Mouse (Mus musculus) spleen, adult 18-20 months (tissue): ENCODE results near the gene Wdfy4.

Source experiments
- DNase-seq, 2 experiments: peaks; one replicate each; pipeline ENCODE4 v3.0.0; 2022; ENCODE audit warnings: mixed read lengths in 2 of 2

The Wdfy4 gene

GRCm38 (mm10) chr14:33078110-33078509, 107.2 kb downstream of the Wdfy4 start:
- DNase-seq: no peak

- DNase-seq: no peak
Measured at GRCm38 (mm10) chr14:33073355-33073754, 112.0 kb downstream of the Wdfy4 start.

GRCm38 (mm10) chr14:33072351-33072750, 113.0 kb downstream of the Wdfy4 start:
- DNase-seq: no peak

GRCm38 (mm10) chr14:33067676-33068075, 117.6 kb downstream of the Wdfy4 start:
- DNase-seq: no peak

- no peak for DNase-seq
Measured at GRCm38 (mm10) chr14:33062996-33063395, 122.3 kb downstream of the Wdfy4 start.

- no peak for DNase-seq
Measured at GRCm38 (mm10) chr14:33058881-33059660, 126.2 kb downstream of the Wdfy4 start.

GRCm38 (mm10) chr14:33053441-33053840, 131.9 kb downstream of the Wdfy4 start:
- DNase-seq: no peak

GRCm38 (mm10) chr14:33045217-33045616, 140.1 kb downstream of the Wdfy4 start:
- no peak for DNase-seq

GRCm38 (mm10) chr14:33036811-33037210, 148.5 kb downstream of the Wdfy4 start:
- no peak for DNase-seq

- no peak for DNase-seq
Measured at GRCm38 (mm10) chr14:33035386-33035785, 149.9 kb downstream of the Wdfy4 start.

GRCm38 (mm10) chr14:33033424-33033823, 151.9 kb downstream of the Wdfy4 start:
- DNase-seq: no peak

GRCm38 (mm10) chr14:33030849-33031248, 154.5 kb downstream of the Wdfy4 start:
- no peak for DNase-seq

GRCm38 (mm10) chr14:33019606-33020005, 165.7 kb downstream of the Wdfy4 start:
- DNase-seq: no peak

GRCm38 (mm10) chr14:33019050-33019449, 166.3 kb downstream of the Wdfy4 start:
- no peak for DNase-seq

- DNase-seq: no peak
Measured at GRCm38 (mm10) chr14:33007638-33008037, 177.7 kb downstream of the Wdfy4 start.

- DNase-seq: no peak
Measured at GRCm38 (mm10) chr14:33005114-33005513, 180.2 kb downstream of the Wdfy4 start.

GRCm38 (mm10) chr14:33000112-33000979, 185.0 kb downstream of the Wdfy4 start:
- no peak for DNase-seq

GRCm38 (mm10) chr14:32999511-32999910, 185.8 kb downstream of the Wdfy4 start:
- no peak for DNase-seq

GRCm38 (mm10) chr14:32994954-32995636, 190.2 kb downstream of the Wdfy4 start:
- no peak for DNase-seq

GRCm38 (mm10) chr14:32991082-32991481, 194.2 kb downstream of the Wdfy4 start, which contains the start of gene Lrrc18:
Gene Lrrc18, plus strand, starts transcription at chr14:32991382.
- no peak for DNase-seq

- no peak for DNase-seq
Measured at GRCm38 (mm10) chr14:32986659-32987058, 198.6 kb downstream of the Wdfy4 start.

- no peak for DNase-seq
Measured at GRCm38 (mm10) chr14:32984176-32984738, 201.1 kb downstream of the Wdfy4 start.

- DNase-seq: no peak
Measured at GRCm38 (mm10) chr14:32970700-32971099, 214.6 kb downstream of the Wdfy4 start.
